Mouse (Mus musculus) spleen, adult 2 months (tissue): ENCODE results near the gene Eif5a. TPM values are rescaled to one million over a fixed set of nuclear protein-coding genes. Genes with fewer than 3 reads are reported as not detected.

ENCODE experiments used
- DNase-seq, 2 experiments: peaks; one replicate each; pipeline versions ENCODE4 v3.0.0 to v3.0.0-alpha.2; 2012 to 2021; ENCODE audit warnings: low spot score in 2 of 2, low read depth in 1 of 2
- H3K27ac ChIP-seq: fragments of 200-500 bp; 2 replicates; pipeline ENCODE4 v1.5.1; 2012; ENCODE audit warnings: low read length, inconsistent platforms; ENCODE audit not compliant: insufficient read depth
- H3K27me3 ChIP-seq: fragments of 200-500 bp; 2 replicates; pipeline ENCODE4 v1.6.1; 2012; ENCODE audit warnings: mild to moderate bottlenecking, moderate library complexity, low read length, inconsistent platforms; ENCODE audit not compliant: control insufficient read depth, insufficient read depth
- H3K36me3 ChIP-seq: fragments of 200-500 bp; 2 replicates; pipeline ENCODE4 v1.6.1; 2012; ENCODE audit warnings: mild to moderate bottlenecking, low read length, inconsistent platforms; ENCODE audit not compliant: control insufficient read depth, insufficient read depth
- H3K4me1 ChIP-seq: fragments of 200-500 bp; 2 replicates; pipeline ENCODE4 v1.6.1; 2011; ENCODE audit warnings: inconsistent platforms; ENCODE audit not compliant: control insufficient read depth, insufficient read depth, insufficient read length
- H3K4me3 ChIP-seq: fragments of 200-500 bp; 2 replicates; pipeline ENCODE4 v1.5.1; 2011; ENCODE audit warnings: mild to moderate bottlenecking, inconsistent platforms; ENCODE audit not compliant: insufficient read depth, insufficient read length; ENCODE audit errors: extremely low read depth
- CTCF ChIP-seq: fragments of 200-500 bp; IDR thresholded peaks from 2 replicates; pipeline ENCODE4 v1.5.1; 2011; ENCODE audit warnings: mild to moderate bottlenecking, inconsistent platforms; ENCODE audit not compliant: insufficient read depth, insufficient read length, insufficient replicate concordance; ENCODE audit errors: extremely low read depth
- POLR2A ChIP-seq: fragments of 200-500 bp; IDR thresholded peaks from 2 replicates; pipeline ENCODE4 v1.6.1; 2011; ENCODE audit warnings: low read depth, low read length, inconsistent platforms
- WGBS: fragments of 180-500 bp; shearing (Covaris S2); methylation state at CpG from one replicate; pipeline ENCODE4 v1.1.7; 2018; 5-methylcytosine and 5-hydroxymethylcytosine counted together
- polyA plus RNA-seq: library from polyadenylated mRNA; depleted of rRNA; stranded (reverse); fragments of >200 nt; gene quantifications from 2 replicates; pipeline ENCODE4 v1.2.3, GENCODE M21; 2012

Gene Eif5a
- polyA plus RNA-seq, 1 experiment, result 219 TPM

DNA sequence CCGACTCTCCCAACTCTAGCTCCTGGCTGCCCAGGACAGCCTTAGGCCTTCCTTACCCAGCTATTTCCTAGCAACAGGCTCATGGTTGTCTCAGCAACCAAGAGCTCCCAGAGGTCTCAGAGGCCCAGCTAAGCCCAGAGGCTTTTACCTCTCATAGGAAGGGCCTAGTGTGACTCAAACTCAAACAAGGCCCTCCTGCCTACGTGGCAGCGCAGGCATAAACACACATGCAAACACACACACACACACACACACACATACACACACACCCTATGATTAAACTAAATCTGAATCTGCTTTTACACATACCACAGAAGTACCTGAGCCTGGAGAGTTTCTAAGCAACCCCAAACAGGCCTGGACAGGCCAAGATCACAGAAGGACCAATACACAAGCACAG is 43.4 kb downstream of the Eif5a start:
- DNase-seq, result no peak
- no peak for TF ChIP-seq CTCF
- H3K36me3 ChIP-seq, result peaks cover 2% of the 10 kb centered on the region
- H3K27me3 ChIP-seq, result no peaks in the 10 kb centered on the region
- 95% methylated on average over 3 of the region's 3 CpGs for WGBS
- no peak overlapping the region for H3K27ac ChIP-seq
- no peak overlapping the region for H3K4me3 ChIP-seq
- peaks cover 5% of the 10 kb centered on the region; the same call in 1 of the 2 replicates for H3K4me1 ChIP-seq

DNA sequence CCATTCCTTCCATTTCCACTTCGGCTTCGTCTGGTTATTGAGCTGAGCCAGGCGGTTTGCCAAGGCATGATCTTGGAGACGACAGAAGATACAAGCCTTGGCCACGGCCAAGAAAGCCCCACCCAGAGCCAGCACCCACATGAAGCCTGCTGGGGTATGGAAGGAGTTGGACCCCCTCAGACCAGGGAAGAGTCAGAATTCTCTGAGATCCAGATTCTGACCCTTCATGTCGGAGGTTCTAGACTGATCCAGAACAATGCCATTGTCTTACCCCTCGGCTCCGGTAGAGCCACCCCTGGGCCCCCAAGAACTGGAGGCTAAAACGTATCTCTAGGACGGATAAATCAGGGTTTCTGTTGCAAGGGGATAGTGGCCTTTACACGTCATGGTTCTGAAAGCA is 43.9 kb downstream of the Eif5a start, which contains the start of gene Tmem95:
Gene Tmem95, minus strand, starts transcription at position 141 of the 400 bp plus-strand sequence.
- 86% methylated on average over 11 of the region's 11 CpGs for WGBS
- no peak for TF ChIP-seq POLR2A
- no peak for TF ChIP-seq CTCF
- Histone ChIP-seq H3K27ac (no peak within 1 kb of the TSS), H3K4me1 (peaks cover 5% of the 10 kb centered on the region; the same call in 1 of the 2 replicates), H3K36me3 (no peaks in the 10 kb centered on the region), H3K4me3 (no peak within 1 kb of the TSS), H3K27me3 (no peaks in the 10 kb centered on the region)
- no peak for DNase-seq

DNA sequence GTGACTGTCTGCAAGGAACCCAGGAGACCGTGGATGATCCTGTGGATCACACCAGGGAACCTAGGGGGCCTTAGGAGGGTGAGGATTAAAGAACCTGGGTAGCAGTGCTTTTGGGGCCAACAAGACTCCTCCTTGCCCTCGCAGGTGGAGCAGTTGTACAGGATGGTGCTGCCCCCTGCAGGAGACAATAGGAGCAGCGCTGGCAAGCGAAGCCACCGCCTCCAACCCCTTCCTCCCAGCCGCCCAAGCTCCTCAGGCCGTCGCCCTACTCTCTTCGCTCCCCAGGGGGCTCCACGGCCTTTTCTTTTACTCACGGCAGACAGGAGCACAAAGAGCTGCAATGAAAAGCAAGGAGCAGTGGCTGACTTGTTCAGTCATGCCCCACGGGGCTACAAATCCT is 44.9 kb downstream of the Eif5a start:
- H3K27ac ChIP-seq, result no peak overlapping the region; the same call in 1 of the 2 replicates
- DNase-seq, result peak; percentile 68 to 80
- WGBS, result 3% methylated on average over 12 of the region's 12 CpGs
- TF ChIP-seq CTCF, result peak; percentile 87
- no peak for TF ChIP-seq POLR2A
- H3K27me3 ChIP-seq, result no peaks in the 10 kb centered on the region
- no peak overlapping the region for H3K4me3 ChIP-seq
- H3K4me1 ChIP-seq, result peaks cover 5% of the 10 kb centered on the region; the same call in 1 of the 2 replicates
- H3K36me3 ChIP-seq, result no peaks in the 10 kb centered on the region

DNA sequence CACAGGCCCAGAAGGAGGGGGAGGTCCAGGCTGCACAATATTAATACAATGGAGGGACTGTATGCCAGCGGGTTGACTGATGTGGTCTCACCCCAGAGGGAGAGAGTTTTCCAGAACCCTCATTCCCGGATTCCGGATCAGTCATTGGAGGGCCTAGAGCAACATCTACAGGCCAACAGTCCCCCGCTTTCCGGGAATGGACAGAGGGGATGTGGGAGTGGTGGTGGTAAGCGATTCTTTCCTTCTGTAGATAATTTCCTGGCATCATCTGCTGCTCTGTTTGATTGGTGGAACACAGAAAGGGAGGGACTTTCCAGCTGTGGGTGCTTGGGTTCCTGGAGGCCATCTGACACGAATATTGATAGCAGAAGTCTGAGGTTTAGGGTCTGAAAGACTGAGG is 45.6 kb downstream of the Eif5a start:
- H3K36me3 ChIP-seq, result no peaks in the 10 kb centered on the region
- H3K4me3 ChIP-seq, result no peak overlapping the region
- no peak for DNase-seq
- no peak for TF ChIP-seq POLR2A
- 39% methylated on average over 7 of the region's 7 CpGs for WGBS
- H3K4me1 ChIP-seq, result no peaks in the 10 kb centered on the region
- H3K27me3 ChIP-seq, result no peaks in the 10 kb centered on the region
- H3K27ac ChIP-seq, result no peak overlapping the region; the same call in 1 of the 2 replicates

DNA sequence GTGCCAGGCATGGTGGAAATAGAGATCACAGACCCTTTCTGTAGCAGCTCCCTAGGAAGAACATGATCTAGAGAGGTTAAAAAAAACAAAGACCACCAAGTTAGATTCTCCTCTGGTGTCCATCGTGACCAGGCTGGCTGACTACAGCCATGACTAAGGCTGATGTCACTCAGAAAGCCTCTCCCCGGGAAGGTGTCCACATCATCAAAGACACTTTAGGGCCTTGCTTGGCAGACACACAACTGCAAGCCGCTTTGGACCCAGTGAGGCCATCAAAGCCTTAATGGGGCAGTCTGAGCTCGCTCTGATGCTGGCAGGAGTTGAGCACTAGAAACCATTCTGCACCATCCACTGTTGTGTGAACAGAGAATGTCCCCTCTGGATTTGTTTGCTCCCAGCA is 49.3 kb downstream of the Eif5a start:
- Histone ChIP-seq H3K4me3 (no peak overlapping the region), H3K4me1 (no peaks in the 10 kb centered on the region), H3K27ac (no peak overlapping the region), H3K27me3 (no peaks in the 10 kb centered on the region), H3K36me3 (no peaks in the 10 kb centered on the region)
- DNase-seq, result no peak
- WGBS, result 84% methylated on average over 4 of the region's 4 CpGs
- TF ChIP-seq POLR2A, result no peak
- no peak for TF ChIP-seq CTCF

DNA sequence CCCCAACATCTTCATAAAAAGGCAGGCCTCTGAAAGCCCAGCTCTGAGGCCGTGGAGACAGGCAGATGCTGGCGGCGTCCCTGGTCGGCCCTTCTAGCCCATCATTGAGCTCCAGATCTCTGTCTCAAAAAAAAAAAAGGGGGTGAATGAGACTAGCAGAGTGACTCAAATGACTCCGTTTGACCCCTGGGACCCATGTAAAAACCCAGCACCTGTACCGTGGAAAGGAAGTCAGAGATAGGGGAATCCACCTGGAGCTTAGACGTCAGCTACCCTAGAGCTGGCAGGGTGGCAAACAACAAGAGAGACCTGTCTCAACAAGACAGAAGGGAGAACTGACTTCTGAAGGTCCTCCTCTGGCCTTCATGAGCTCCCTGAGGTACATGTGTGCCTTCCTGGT is 49.9 kb downstream of the Eif5a start:
- Histone ChIP-seq H3K27me3 (no peaks in the 10 kb centered on the region), H3K36me3 (no peaks in the 10 kb centered on the region), H3K4me3 (no peak overlapping the region), H3K27ac (no peak overlapping the region), H3K4me1 (no peaks in the 10 kb centered on the region)
- DNase-seq, result no peak
- WGBS, result 86% methylated on average over 7 of the region's 7 CpGs
- TF ChIP-seq CTCF, result no peak
- TF ChIP-seq POLR2A, result no peak

DNA sequence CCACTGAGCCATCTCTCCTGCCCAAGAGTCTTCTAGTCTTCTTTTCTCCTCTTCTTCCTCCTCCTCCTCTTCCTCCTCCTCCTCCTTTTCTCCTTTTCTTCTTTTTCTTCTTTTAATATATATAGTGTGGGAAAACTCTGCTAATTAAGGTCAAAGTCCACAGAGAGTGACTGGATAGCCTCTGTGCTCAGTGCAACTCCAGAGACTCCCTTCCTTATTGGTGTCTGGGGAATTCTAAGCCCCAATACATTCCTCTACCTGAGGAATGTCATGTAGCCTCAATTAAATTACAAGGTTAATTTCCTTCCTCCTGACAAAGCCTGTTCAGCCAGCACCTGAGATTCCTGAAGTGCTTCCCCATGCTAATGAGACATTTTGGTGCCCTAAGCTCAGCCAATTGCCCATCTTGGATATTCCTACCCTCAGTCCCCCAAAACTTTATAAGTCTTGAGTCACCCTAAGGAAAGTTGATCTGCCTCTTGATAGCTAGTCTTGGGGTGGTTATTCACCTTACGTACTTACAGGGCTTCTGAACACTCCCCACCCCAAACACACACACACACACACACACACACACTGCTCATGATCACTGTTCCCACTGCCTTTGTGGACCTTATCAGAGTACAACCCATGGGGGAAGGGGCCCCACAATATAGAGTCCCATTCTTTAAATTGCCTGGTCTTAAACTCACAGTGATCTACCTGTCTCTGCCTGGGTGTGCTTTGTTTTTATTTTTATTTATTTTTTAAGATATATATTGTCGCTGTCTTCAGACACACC is 51.3 kb downstream of the Eif5a start:
- H3K27me3 ChIP-seq, result no peaks in the 10 kb centered on the region
- 93% methylated on average over 2 of the region's 2 CpGs for WGBS
- H3K4me3 ChIP-seq, result no peak overlapping the region
- no peaks in the 10 kb centered on the region for H3K4me1 ChIP-seq
- no peak for DNase-seq
- no peak for TF ChIP-seq POLR2A
- no peak for TF ChIP-seq CTCF
- no peaks in the 10 kb centered on the region for H3K36me3 ChIP-seq
- H3K27ac ChIP-seq, result no peak overlapping the region
